Mouse (Mus musculus) stomach, embryonic 15.5 days (tissue): ENCODE data around the gene Apom. TPM values are rescaled to one million over a fixed set of nuclear protein-coding genes. Genes with fewer than 3 reads are reported as not detected.

ENCODE experiments used
- ATAC-seq: fragments of 200-750 bp; cut with Nextera tagmentation; 2 replicates; pipeline ENCODE4 v1.8.0; 2017; ENCODE audit warnings: low read depth, moderate number of reproducible peaks, moderate TSS enrichment; ENCODE audit not compliant: insufficient read depth, low FRiP score
- H3K27ac ChIP-seq: fragments of 300-500 bp; sonication (generic); 2 replicates; pipeline ENCODE4 v1.5.1; 2015; ENCODE audit warnings: mild to moderate bottlenecking, inconsistent platforms
- H3K27me3 ChIP-seq: fragments of 300-500 bp; sonication (generic); replicated peaks from 2 replicates; pipeline ENCODE4 v1.6.1; 2015; ENCODE audit warnings: inconsistent platforms
- H3K36me3 ChIP-seq: fragments of 300-500 bp; sonication (generic); 2 replicates; pipeline ENCODE4 v1.6.1; 2015; ENCODE audit warnings: inconsistent platforms
- H3K4me1 ChIP-seq: fragments of 300-500 bp; sonication (generic); 2 replicates; pipeline ENCODE4 v1.6.1; 2015; ENCODE audit warnings: inconsistent platforms
- H3K4me2 ChIP-seq: fragments of 300-500 bp; sonication (generic); 2 replicates; pipeline ENCODE4 v1.6.1; 2015; ENCODE audit warnings: mild to moderate bottlenecking, inconsistent platforms
- H3K4me3 ChIP-seq: fragments of 300-500 bp; sonication (generic); replicated peaks from 2 replicates; pipeline ENCODE4 v1.5.1; 2015; ENCODE audit warnings: inconsistent platforms
- H3K9ac ChIP-seq: fragments of 300-500 bp; sonication (generic); 2 replicates; pipeline ENCODE4 v1.6.1; 2015; ENCODE audit warnings: inconsistent platforms
- H3K9me3 ChIP-seq: fragments of 300-500 bp; sonication (generic); 2 replicates; pipeline ENCODE4 v1.6.1; 2016; ENCODE audit warnings: inconsistent platforms
- WGBS: fragments of 180-500 bp; shearing (Covaris S2); methylation state at CpG from one replicate; pipeline ENCODE4 v1.1.7; 2015; 5-methylcytosine and 5-hydroxymethylcytosine counted together
- polyA plus RNA-seq: library from polyadenylated mRNA; unstranded; fragments of >200 nt; fragmentation: Nextera tagmentation; extraction: Ambion mirVana; gene quantifications from 2 replicates; pipeline ENCODE4 v1.2.1, GENCODE M21; 2015

Apom gene
- polyA plus RNA-seq, 1 experiment from 2014 or later, result 47.5 TPM

DNA sequence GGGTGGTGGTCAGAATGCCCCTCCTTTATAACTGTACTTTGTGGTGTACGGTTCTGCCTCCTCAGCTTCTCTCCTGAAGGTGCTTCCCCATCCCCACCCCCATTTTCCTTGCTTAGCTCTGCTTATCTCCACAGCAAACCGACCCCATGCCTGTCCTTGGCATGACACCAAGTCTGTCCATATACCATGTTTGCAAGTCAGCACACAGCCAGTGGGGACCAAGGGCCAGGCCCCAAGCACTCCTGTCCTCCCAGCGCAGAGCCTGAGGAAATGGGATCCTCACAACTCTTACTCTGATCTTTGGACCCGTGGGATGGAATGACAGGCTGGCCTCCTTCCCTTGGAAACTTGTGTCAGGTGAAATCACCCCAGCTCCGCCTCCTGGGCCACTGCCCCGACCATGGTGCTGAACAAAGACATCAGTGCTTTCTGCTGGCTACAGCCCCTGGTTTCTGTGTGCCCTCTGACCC is 28.6 kb downstream of the Apom start:
- 0 out of 2 replicates have a peak, but pooled peaks have one; percentile 12 for ATAC-seq
- no peak overlapping the region for H3K9ac ChIP-seq

DNA sequence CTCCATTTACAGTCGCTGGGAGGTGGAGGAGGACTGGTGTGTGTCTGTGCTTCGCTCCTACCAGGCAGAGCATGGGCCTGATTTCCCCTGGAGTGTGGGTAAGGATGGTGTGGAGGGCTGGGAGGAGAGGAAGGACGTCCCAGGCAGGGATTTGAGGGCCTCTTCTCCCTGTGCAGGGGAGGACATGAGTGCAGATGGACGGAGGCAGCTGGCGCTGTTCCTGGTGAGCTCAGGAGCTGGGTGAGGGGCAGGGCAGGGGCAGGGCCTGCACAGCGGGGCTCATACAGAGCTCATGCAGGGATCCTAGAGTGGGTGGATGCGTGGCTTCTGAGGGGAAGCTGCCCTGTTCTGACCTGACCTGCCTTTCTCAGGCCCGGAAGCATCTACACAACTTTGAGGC is 29.6 kb downstream of the Apom start:
- Histone ChIP-seq H3K4me2 (no peak overlapping the region), H3K27ac (no peak overlapping the region), H3K27me3 (no peaks in the 10 kb centered on the region), H3K9me3 (no peaks in the 10 kb centered on the region), H3K9ac (no peak overlapping the region), H3K4me1 (peaks cover 3% of the 10 kb centered on the region; the same call in 1 of the 2 replicates), H3K4me3 (no peak overlapping the region), H3K36me3 (peaks cover 40% of the 10 kb centered on the region)
- 73% methylated on average over 8 of the region's 8 CpGs for WGBS
- ATAC-seq, result no peak

More for the DNA sequence above, 28.6 kb downstream of the Apom start:
- H3K36me3 ChIP-seq, result peaks cover 37% of the 10 kb centered on the region
- H3K4me3 ChIP-seq, result no peak overlapping the region
- no peak overlapping the region for H3K27ac ChIP-seq
- H3K4me1 ChIP-seq, result peaks cover 3% of the 10 kb centered on the region; the same call in 1 of the 2 replicates
- no peaks in the 10 kb centered on the region for H3K9me3 ChIP-seq
- no peak overlapping the region for H3K4me2 ChIP-seq
- H3K27me3 ChIP-seq, result no peaks in the 10 kb centered on the region
- 57% methylated on average over 6 of the region's 6 CpGs for WGBS

DNA sequence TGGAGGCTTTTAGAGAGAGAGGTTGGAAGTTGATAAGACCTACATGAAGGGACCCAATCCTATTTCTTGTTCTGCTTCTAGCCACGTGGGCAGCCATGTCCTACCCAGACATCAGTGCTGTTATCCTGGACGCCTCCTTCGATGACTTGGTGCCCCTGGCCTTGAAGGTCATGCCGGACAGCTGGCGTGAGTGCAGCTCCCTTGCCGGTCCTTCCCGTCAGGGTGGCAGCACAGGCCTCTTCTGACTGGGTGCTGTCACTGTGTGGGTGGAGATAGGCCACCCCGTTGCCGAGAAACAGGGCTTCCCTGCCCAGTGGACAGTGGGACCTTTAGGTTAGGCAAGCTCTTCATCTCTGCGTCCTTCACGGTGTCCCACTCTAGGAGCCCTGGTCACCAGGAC is 30.7 kb downstream of the Apom start:
- peaks cover 1% of the 10 kb centered on the region; the same call in 1 of the 2 replicates for H3K4me1 ChIP-seq
- no peak for ATAC-seq
- no peak overlapping the region for H3K4me3 ChIP-seq
- no peaks in the 10 kb centered on the region for H3K27me3 ChIP-seq
- no peak overlapping the region for H3K4me2 ChIP-seq
- WGBS, result 87% methylated on average over 11 of the region's 11 CpGs
- no peak overlapping the region for H3K27ac ChIP-seq
- H3K36me3 ChIP-seq, result peaks cover 50% of the 10 kb centered on the region
- H3K9me3 ChIP-seq, result no peaks in the 10 kb centered on the region
- no peak overlapping the region for H3K9ac ChIP-seq

DNA sequence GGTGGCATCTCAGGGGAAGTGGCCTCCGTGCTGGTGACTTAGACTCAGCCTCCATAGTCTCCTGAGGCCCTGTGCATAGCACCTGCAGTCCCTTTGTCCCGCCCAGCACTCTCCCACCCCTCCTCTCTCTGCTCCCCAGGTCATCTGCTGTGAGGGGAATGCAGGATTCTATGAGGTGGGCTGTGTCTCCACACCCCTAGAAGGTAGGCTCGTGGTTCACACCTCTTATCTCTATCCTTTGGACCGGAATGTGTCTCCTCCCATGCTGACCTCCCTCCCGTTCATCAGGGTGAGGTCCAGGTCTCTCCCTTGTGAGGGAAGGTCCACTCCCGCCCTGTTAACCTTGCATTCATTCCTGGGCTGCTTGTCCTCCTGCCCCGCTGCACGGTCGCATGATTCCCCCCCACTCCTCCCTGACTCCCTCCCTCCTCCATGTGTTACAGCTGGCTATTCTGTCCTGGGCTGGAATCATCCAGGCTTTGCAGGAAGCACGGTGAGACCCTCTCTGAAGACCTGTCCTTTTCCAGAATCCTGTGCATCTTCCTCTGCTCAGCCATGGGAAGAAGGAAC is 31.6 kb downstream of the Apom start:
- WGBS, result 62% methylated on average over 10 of the region's 10 CpGs

DNA sequence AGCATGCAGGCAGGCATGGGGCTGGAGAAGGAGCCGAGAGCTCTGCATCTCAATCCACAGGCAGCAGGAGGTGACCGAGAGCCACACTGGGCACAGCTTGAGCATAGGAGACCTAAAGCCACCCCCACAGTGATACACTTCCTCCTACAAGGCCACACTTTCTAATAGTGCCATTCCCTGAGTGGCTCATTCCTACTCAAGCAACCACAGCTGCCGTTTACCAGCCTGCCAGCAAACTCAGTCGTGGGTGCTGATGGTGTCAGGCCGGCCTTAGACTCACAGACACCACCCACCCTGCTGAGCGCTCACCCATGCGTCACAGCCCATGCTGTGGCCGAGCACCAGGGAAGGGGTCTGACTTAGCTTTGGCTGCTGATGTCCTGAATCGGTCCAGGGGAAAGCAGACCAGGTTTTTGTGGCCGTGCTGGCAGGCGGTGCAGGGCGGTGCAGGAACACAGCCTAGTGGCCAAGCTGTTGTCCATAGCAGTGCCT is 34.6 kb downstream of the Apom start:
- Histone ChIP-seq H3K27ac (no peak overlapping the region), H3K9me3 (no peaks in the 10 kb centered on the region), H3K4me2 (no peak overlapping the region), H3K36me3 (peaks cover 70% of the 10 kb centered on the region), H3K27me3 (no peaks in the 10 kb centered on the region), H3K4me3 (no peak overlapping the region), H3K9ac (no peak overlapping the region), H3K4me1 (no peaks in the 10 kb centered on the region)
- WGBS, result 88% methylated on average over 12 of the region's 12 CpGs
- no peak for ATAC-seq

More for the DNA sequence above, 31.6 kb downstream of the Apom start:
- H3K27ac ChIP-seq, result no peak overlapping the region
- peaks cover 56% of the 10 kb centered on the region for H3K36me3 ChIP-seq
- H3K4me2 ChIP-seq, result no peak overlapping the region
- H3K9me3 ChIP-seq, result no peaks in the 10 kb centered on the region
- no peak for ATAC-seq
- H3K27me3 ChIP-seq, result no peaks in the 10 kb centered on the region
- H3K9ac ChIP-seq, result no peak overlapping the region
- no peak overlapping the region for H3K4me3 ChIP-seq
- H3K4me1 ChIP-seq, result no peaks in the 10 kb centered on the region

DNA sequence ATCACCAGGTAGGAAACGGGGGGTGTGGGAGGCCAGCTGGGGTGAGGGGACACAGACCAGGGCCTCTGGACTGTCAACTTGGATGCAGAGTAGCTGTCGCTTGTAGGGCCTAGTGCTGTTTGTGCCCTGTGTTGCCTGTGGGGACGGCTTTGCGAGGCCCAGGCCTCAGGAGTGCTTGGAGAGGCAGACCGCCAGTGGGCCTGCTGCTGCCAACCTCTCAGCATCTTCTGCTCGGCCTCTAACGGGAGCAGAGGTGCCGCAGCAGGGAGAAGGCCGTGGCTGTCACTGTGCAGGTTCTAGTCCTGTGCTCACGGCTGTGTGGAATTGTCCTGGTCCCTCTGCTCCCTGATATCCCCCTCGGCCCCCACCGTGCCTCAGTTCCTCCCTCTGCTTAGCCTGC is 35.3 kb downstream of the Apom start:
- H3K36me3 ChIP-seq, result peaks cover 68% of the 10 kb centered on the region

DNA sequence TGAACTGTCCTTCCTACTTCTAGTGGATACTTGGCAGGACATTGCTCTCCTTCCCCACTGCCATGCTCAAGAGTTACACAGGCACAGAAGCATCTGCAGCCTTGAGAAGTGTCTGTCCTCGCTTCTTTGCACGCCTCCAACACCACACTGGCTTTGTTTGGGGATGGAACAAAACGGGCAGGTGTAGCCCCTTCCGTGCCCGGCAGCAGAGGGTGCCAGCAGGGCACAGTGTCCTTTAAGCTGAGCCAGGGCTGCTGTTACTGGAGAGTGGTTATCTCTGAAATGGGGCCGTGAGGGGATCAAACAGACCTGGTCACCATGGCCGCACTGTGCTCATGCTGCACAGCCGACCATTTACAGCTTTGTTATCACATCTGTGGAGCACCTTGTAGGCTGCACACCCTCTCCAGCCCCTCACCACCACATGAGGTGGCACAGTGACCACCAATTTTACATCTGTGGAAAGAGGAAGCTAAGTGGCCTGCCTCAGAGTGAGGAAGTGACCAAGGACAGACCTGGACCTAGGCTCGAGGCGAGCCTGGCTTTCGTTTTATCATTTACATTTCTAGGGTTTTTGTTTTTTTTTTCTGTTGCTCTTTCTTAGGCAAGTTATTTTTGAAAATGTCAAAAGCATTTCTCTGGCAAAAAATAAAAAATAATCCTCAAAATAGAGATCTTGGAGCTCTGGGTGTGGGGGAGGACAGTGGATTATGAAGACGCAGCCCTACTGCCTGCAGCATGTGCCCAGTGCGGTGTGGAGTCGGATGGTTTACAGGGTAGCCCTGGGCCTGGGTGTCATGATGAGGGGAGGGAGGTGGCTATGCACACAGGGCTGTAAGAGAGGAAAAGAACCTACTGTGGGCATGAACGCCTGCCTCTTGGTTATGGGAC is 37.1 kb downstream of the Apom start:
- no peak for ATAC-seq
- H3K27ac ChIP-seq, result no peak overlapping the region
- H3K36me3 ChIP-seq, result peaks cover 54% of the 10 kb centered on the region
- no peak overlapping the region for H3K4me2 ChIP-seq
- no peaks in the 10 kb centered on the region for H3K9me3 ChIP-seq
- no peak overlapping the region for H3K4me3 ChIP-seq
- H3K27me3 ChIP-seq, result no peaks in the 10 kb centered on the region
- H3K9ac ChIP-seq, result no peak overlapping the region
- H3K4me1 ChIP-seq, result peaks cover 9% of the 10 kb centered on the region
- 88% methylated on average over 15 of the region's 15 CpGs for WGBS

More for the DNA sequence above, 35.3 kb downstream of the Apom start:
- ATAC-seq, result no peak
- H3K4me1 ChIP-seq, result no peaks in the 10 kb centered on the region
- no peak overlapping the region for H3K4me2 ChIP-seq
- H3K27ac ChIP-seq, result no peak overlapping the region
- no peaks in the 10 kb centered on the region for H3K9me3 ChIP-seq
- H3K9ac ChIP-seq, result no peak overlapping the region
- no peaks in the 10 kb centered on the region for H3K27me3 ChIP-seq
- H3K4me3 ChIP-seq, result no peak overlapping the region
- 84% methylated on average over 12 of the region's 12 CpGs for whole genome bisulfite sequencing

DNA sequence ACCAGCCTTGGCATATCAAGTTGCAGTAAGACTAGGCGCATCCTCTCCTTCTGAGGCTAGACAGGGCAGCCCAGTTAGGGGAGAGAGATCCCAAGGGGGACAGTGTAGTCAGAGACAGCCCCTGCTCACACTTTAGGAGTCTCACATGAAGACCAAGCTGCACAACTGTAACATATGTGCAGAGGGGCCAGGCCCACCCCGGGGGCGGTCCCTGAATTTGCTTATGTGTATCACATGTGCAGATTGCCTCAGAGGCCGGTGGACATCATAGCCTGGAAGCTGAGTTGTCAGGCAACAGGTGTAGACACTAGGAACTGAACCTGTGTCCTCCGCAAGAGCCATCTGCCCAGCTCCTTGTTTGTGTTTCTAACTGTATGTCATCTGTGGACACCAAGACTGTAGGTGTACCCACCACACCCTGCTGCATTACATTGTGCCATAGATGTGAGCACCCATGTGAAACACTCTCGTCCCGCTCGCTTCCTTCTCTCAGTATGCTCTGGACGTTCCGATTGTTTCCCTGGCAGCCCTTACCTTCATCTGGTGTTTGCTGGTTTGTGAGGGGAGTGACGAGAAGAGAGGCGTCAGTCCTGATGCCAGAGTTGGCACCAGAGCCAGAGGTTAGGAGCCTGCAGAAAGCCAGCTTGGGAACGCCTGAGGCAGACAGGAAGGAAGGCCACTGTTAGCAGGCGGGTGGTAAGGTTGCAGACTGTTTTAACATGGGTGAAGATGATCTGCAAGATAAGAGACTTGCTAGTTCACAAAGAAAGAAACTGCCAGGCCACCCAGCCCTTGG is 39.2 kb downstream of the Apom start:
- H3K4me1 ChIP-seq, result peaks cover 9% of the 10 kb centered on the region
- peaks cover 46% of the 10 kb centered on the region for H3K36me3 ChIP-seq
- no peak overlapping the region for H3K9ac ChIP-seq
- 91% methylated on average over 14 of the region's 14 CpGs for WGBS
- H3K4me2 ChIP-seq, result no peak overlapping the region
- H3K9me3 ChIP-seq, result no peaks in the 10 kb centered on the region
- no peak for ATAC-seq
- no peaks in the 10 kb centered on the region for H3K27me3 ChIP-seq
- H3K27ac ChIP-seq, result no peak overlapping the region
- H3K4me3 ChIP-seq, result no peak overlapping the region

DNA sequence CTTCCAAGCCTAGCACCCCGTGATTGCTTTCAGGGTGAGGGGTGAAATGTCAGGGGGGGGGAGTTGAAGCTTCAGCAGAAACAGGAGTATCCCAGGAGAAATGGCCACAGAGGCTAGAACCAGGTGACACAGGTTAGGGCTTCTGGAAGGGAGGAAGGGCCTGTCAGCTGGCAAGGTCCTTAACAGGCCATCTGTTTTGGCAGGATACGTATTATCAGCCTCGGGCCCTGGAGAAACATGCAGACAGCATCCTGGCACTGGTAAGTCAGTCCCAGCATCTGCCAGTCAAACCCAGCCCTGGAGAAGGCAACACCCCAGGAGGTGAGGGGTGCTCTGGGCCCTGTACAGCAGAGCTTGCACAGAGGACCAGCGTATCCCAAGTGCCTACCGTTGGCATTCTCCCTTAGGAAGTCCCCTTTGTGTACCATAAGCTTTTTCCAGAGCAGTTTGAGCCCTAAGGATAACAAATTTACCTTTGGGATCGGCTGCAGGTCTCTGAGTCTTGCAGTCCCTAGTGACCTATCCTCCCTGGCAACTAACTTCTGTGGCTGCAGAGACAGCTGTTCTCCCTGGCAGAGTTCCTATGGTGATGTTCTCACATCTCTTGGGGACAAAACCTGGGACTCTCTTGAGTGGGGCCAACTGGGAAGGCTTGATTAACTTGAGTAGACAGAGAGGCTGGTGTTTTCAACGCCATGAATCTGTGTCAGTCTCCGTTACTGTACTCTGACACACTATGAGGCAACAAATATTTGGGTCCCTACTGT is 41.5 kb downstream of the Apom start:
- Histone ChIP-seq H3K4me3 (peak overlapping the region; percentile 70), H3K4me2 (peak overlapping the region; percentile 60), H3K27ac (0 out of 2 replicates have a peak overlapping the region, but pooled peaks have one; percentile 97), H3K9me3 (no peaks in the 10 kb centered on the region), H3K9ac (peak overlapping the region; percentile 80), H3K36me3 (peaks cover 28% of the 10 kb centered on the region), H3K27me3 (no peaks in the 10 kb centered on the region), H3K4me1 (peaks cover 9% of the 10 kb centered on the region)
- 60% methylated on average over 8 of the region's 8 CpGs for WGBS
- peak; percentile 8; the same call in 1 of the 2 replicates for ATAC-seq

DNA sequence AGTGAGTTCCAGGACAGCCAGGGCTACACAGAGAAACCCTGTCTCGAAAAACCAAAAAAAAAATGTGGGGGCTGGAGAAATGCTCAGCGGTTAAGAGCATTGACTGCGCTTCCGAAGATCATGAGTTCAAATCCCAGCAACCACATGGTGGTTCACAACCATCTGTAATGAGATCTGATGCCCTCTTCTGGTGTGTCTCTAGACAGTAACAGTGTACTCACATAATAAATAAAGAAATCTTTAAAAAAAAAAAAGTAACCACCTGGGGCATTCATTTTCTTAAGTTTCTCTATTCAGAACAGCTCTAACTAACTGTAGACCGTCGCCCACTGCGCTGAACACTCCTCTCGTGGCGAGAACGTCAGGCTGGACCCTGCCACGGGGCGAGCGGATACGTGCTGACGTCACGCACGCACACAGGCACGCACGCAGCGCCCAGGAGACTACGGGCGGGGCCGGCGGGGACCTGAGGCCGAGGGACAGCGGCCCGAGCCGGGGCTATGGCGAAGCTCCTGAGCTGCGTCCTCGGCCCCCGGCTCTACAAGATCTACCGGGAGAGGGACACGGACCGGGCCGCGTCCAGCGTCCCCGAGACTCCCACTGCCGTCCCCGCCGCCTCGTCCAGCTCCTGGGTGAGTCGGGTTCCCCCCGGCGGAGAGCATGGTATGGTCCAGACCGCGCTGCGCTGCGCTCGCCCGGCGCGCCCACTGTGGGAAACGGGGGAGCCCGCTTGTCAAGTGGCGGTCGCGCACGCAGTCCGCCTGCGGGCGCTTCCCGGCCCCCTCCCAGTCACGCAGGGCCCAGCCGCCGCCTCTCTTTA is 42.8 kb downstream of the Apom start, which contains the start of gene Abhd16a:
Gene Abhd16a, plus strand, starts transcription at position 439 of the 820 bp plus-strand sequence.
- peak within 1 kb of the TSS; percentile 70 for H3K4me3 ChIP-seq
- peak within 1 kb of the TSS; percentile 60 for H3K4me2 ChIP-seq
- ATAC-seq, result peak; percentile 95
- H3K4me1 ChIP-seq, result peaks cover 9% of the 10 kb centered on the region
- peak within 1 kb of the TSS; percentile 80 for H3K9ac ChIP-seq
- H3K9me3 ChIP-seq, result no peaks in the 10 kb centered on the region
- H3K27ac ChIP-seq, result peak within 1 kb of the TSS; percentile 97
- no peaks in the 10 kb centered on the region for H3K27me3 ChIP-seq
- WGBS, result 3% methylated on average over 67 of the region's 67 CpGs
- peaks cover 19% of the 10 kb centered on the region for H3K36me3 ChIP-seq
